Mouse (Mus musculus): Measurements from ENCODE around the gene Gm6904. TPM values are rescaled to one million over a fixed set of nuclear protein-coding genes. Genes with fewer than 3 reads are reported as not detected.
A peak's percentile ranks its signal among the peaks of the same experiment; 100 is the strongest.

The Gm6904 gene
- total and polyA plus RNA-seq, 2 experiments = 0.18 TPM; not detected in 1

- H3K79me2 ChIP-seq (ENCODE audit: control insufficient read depth, insufficient read depth, low read length) = peaks cover 20% of the 10 kb centered on the region; the same call in 1 of the 2 replicates
- 85% methylated on average over 7 of the region's 7 CpGs for WGBS
- H3K4me1 ChIP-seq (ENCODE audit: control insufficient read depth, insufficient read depth, low read length) = peaks cover 20% of the 10 kb centered on the region
- no peak for DNase-seq (ENCODE audit: extremely low read depth, low read depth, low spot score)
- peaks cover 18% of the 10 kb centered on the region for H3K36me3 ChIP-seq (ENCODE audit: control insufficient read depth, insufficient read depth, low read length)
- TF ChIP-seq POLR2A (IDR thresholded peaks at IDR 0.05; ENCODE audit: extremely low read depth, insufficient read depth, low read length) = no peak
- no peak for TF ChIP-seq CTCF (IDR thresholded peaks at IDR 0.05; ENCODE audit: low read depth, low read length)
- no peak overlapping the region for H3K4me3 ChIP-seq (ENCODE audit: insufficient read depth, low read depth, low read length)
- no peak overlapping the region for H3K27ac ChIP-seq (replicated peaks; ENCODE audit: insufficient read depth, low read depth, low read length)
- no peaks in the 10 kb centered on the region for H3K27me3 ChIP-seq (ENCODE audit: control insufficient read depth, insufficient read depth, low read length)
- no peak overlapping the region for H3K9ac ChIP-seq (ENCODE audit: low read depth, low read length)
These were observed 51.0 kb downstream of the Gm6904 start for GRCm38 (mm10) chr14:59209003-59209402.

GRCm38 (mm10) chr14:59205976-59206583, 53.9 kb downstream of the Gm6904 start:
- WGBS = 24% methylated on average over 10 of the region's 10 CpGs
- Histone ChIP-seq H3K27me3 (ENCODE audit: control insufficient read depth, insufficient read depth, low read length) (no peaks in the 10 kb centered on the region), H3K36me3 (ENCODE audit: control insufficient read depth, insufficient read depth, low read length) (peaks cover 8% of the 10 kb centered on the region), H3K9ac (ENCODE audit: low read depth, low read length) (no peak overlapping the region), H3K27ac (replicated peaks; ENCODE audit: insufficient read depth, low read depth, low read length) (peak overlapping the region; percentile 45), H3K4me1 (ENCODE audit: control insufficient read depth, insufficient read depth, low read length) (peaks cover 25% of the 10 kb centered on the region), H3K79me2 (ENCODE audit: control insufficient read depth, insufficient read depth, low read length) (peaks cover 17% of the 10 kb centered on the region; the same call in 1 of the 2 replicates), H3K4me3 (ENCODE audit: insufficient read depth, low read depth, low read length) (no peak overlapping the region)
- peak; percentile 90 for DNase-seq (ENCODE audit: extremely low read depth, low read depth, low spot score)
- TF ChIP-seq CTCF (IDR thresholded peaks at IDR 0.05; ENCODE audit: low read depth, low read length) (no peak), POLR2A (IDR thresholded peaks at IDR 0.05; ENCODE audit: extremely low read depth, insufficient read depth, low read length) (no peak)

- DNase-seq (ENCODE audit: extremely low read depth, low read depth, low spot score) = no peak
- Histone ChIP-seq H3K79me2 (ENCODE audit: control insufficient read depth, insufficient read depth, low read length) (peaks cover 17% of the 10 kb centered on the region; the same call in 1 of the 2 replicates), H3K4me3 (ENCODE audit: insufficient read depth, low read depth, low read length) (no peak overlapping the region), H3K4me1 (ENCODE audit: control insufficient read depth, insufficient read depth, low read length) (peaks cover 25% of the 10 kb centered on the region), H3K27ac (replicated peaks; ENCODE audit: insufficient read depth, low read depth, low read length) (peak overlapping the region; percentile 75), H3K27me3 (ENCODE audit: control insufficient read depth, insufficient read depth, low read length) (no peaks in the 10 kb centered on the region), H3K36me3 (ENCODE audit: control insufficient read depth, insufficient read depth, low read length) (peaks cover 6% of the 10 kb centered on the region), H3K9ac (ENCODE audit: low read depth, low read length) (peak overlapping the region; percentile 36)
- 25% methylated on average over 7 of the region's 7 CpGs for WGBS
- TF ChIP-seq CTCF (IDR thresholded peaks at IDR 0.05; ENCODE audit: low read depth, low read length) (no peak), POLR2A (IDR thresholded peaks at IDR 0.05; ENCODE audit: extremely low read depth, insufficient read depth, low read length) (no peak)
These were observed 54.6 kb downstream of the Gm6904 start for GRCm38 (mm10) chr14:59205461-59205860.

GRCm38 (mm10) chr14:59201604-59202215, 58.3 kb downstream of the Gm6904 start:
- DNase-seq (ENCODE audit: extremely low read depth, low read depth, low spot score) = no peak

GRCm38 (mm10) chr14:59200711-59201603, 59.1 kb downstream of the Gm6904 start, which contains the start of gene Rcbtb1:
Gene Rcbtb1 (plus strand): TSS chr14:59201209.
- H3K36me3 ChIP-seq (ENCODE audit: control insufficient read depth, insufficient read depth, low read length) = no peaks in the 10 kb centered on the region
- peaks cover 4% of the 10 kb centered on the region; the same call in 1 of the 2 replicates for H3K79me2 ChIP-seq (ENCODE audit: control insufficient read depth, insufficient read depth, low read length)
- H3K27ac ChIP-seq (replicated peaks; ENCODE audit: insufficient read depth, low read depth, low read length) = peak within 1 kb of the TSS; percentile 88
- peaks cover 29% of the 10 kb centered on the region for H3K4me1 ChIP-seq (ENCODE audit: control insufficient read depth, insufficient read depth, low read length)
- WGBS = under 1% methylated on average over 96 of the region's 96 CpGs
- H3K9ac ChIP-seq (ENCODE audit: low read depth, low read length) = peak within 1 kb of the TSS; percentile 92
- peak within 1 kb of the TSS; percentile 88 for H3K4me3 ChIP-seq (ENCODE audit: insufficient read depth, low read depth, low read length)
- TF ChIP-seq CTCF (IDR thresholded peaks at IDR 0.05; ENCODE audit: low read depth, low read length) (peak; percentile 66), POLR2A (IDR thresholded peaks at IDR 0.05; ENCODE audit: extremely low read depth, insufficient read depth, low read length) (peak; percentile 83)
- DNase-seq (ENCODE audit: extremely low read depth, low read depth, low spot score) = peak; percentile 92
- no peaks in the 10 kb centered on the region for H3K27me3 ChIP-seq (ENCODE audit: control insufficient read depth, insufficient read depth, low read length)

More at GRCm38 (mm10) chr14:59201604-59202215, 58.3 kb downstream of the Gm6904 start:
- no peaks in the 10 kb centered on the region for H3K36me3 ChIP-seq (ENCODE audit: control insufficient read depth, insufficient read depth, low read length)
- peak overlapping the region; percentile 92 for H3K9ac ChIP-seq (ENCODE audit: low read depth, low read length)
- no peaks in the 10 kb centered on the region for H3K27me3 ChIP-seq (ENCODE audit: control insufficient read depth, insufficient read depth, low read length)
- peaks cover 35% of the 10 kb centered on the region for H3K4me1 ChIP-seq (ENCODE audit: control insufficient read depth, insufficient read depth, low read length)
- H3K4me3 ChIP-seq (ENCODE audit: insufficient read depth, low read depth, low read length) = peak overlapping the region; percentile 88
- 2% methylated on average over 21 of the region's 21 CpGs for WGBS
- H3K27ac ChIP-seq (replicated peaks; ENCODE audit: insufficient read depth, low read depth, low read length) = peak overlapping the region; percentile 88
- TF ChIP-seq POLR2A (IDR thresholded peaks at IDR 0.05; ENCODE audit: extremely low read depth, insufficient read depth, low read length) = no peak
- TF ChIP-seq CTCF (IDR thresholded peaks at IDR 0.05; ENCODE audit: low read depth, low read length) = no peak
- peaks cover 5% of the 10 kb centered on the region; the same call in 1 of the 2 replicates for H3K79me2 ChIP-seq (ENCODE audit: control insufficient read depth, insufficient read depth, low read length)

Other genes with a start within 250 kb of the Gm6904 start
- not detected in 2 replicates for gene 1700129C05Rik, start 117.3 kb downstream of the Gm6904 start, total RNA-seq (2014; rRNA removed)
- not detected in 2 replicates for gene 1700129C05Rik, start 117.3 kb downstream of the Gm6904 start, polyA plus RNA-seq (2012; rRNA removed)
- gene Gm5142, start 81.5 kb downstream of the Gm6904 start, total RNA-seq (2014; rRNA removed) = not detected in 2 replicates
- gene Gm5142, start 81.5 kb downstream of the Gm6904 start, polyA plus RNA-seq (2012; rRNA removed) = not detected in 2 replicates
- gene Rcbtb1, start 59.0 kb downstream of the Gm6904 start, total RNA-seq (2014; rRNA removed) = 39.0 and 42.0 TPM in 2 replicates
- 19.8 and 25.5 TPM in 2 replicates for gene Rcbtb1, start 59.0 kb downstream of the Gm6904 start, polyA plus RNA-seq (2012; rRNA removed)
- 0.27 and 0.28 TPM in 2 replicates for gene Phf11a, start 37.3 kb upstream of the Gm6904 start, total RNA-seq (2014; rRNA removed)
- gene Phf11a, start 37.3 kb upstream of the Gm6904 start, polyA plus RNA-seq (2012; rRNA removed) = 0.21 and 0.37 TPM in 2 replicates
- 0.87 and 1.6 TPM in 2 replicates for gene Phf11b, start 81.1 kb upstream of the Gm6904 start, total RNA-seq (2014; rRNA removed)
- 0.37 and 0.69 TPM in 2 replicates for gene Phf11b, start 81.1 kb upstream of the Gm6904 start, polyA plus RNA-seq (2012; rRNA removed)
- 2.6 and 4.4 TPM in 2 replicates for gene Phf11d, start 105.3 kb upstream of the Gm6904 start, total RNA-seq (2014; rRNA removed)
- gene Phf11d, start 105.3 kb upstream of the Gm6904 start, polyA plus RNA-seq (2012; rRNA removed) = 1.8 and 2.6 TPM in 2 replicates
- gene Phf11c, start 135.2 kb upstream of the Gm6904 start, total RNA-seq (2014; rRNA removed) = 3.0 and 3.2 TPM in 2 replicates
- gene Phf11c, start 135.2 kb upstream of the Gm6904 start, polyA plus RNA-seq (2012; rRNA removed) = 0.60 and 1.2 TPM in 2 replicates
- 27.4 and 29.7 TPM in 2 replicates for gene Setdb2, start 180.7 kb upstream of the Gm6904 start, total RNA-seq (2014; rRNA removed)
- 10.2 and 10.3 TPM in 2 replicates for gene Setdb2, start 180.7 kb upstream of the Gm6904 start, polyA plus RNA-seq (2012; rRNA removed)
- gene Cab39l, start 180.8 kb upstream of the Gm6904 start, total RNA-seq (2014; rRNA removed) = 40.5 and 47.6 TPM in 2 replicates
- gene Cab39l, start 180.8 kb upstream of the Gm6904 start, polyA plus RNA-seq (2012; rRNA removed) = 13.6 and 16.3 TPM in 2 replicates

Measured in liver, adult 2 months (tissue).